Mouse (Mus musculus) embryonic facial prominence, embryonic 15.5 days (tissue): ENCODE results near the gene Ankrd44. TPM values are rescaled to one million over a fixed set of nuclear protein-coding genes. Genes with fewer than 3 reads are reported as not detected.
"Not testable (repeated sequence)": the region's sequence is repeated elsewhere in the genome, so short reads cannot be mapped to it uniquely, and the experiment has no call there.

ENCODE experiments used
- ATAC-seq: fragments of 200-750 bp; cut with Nextera tagmentation; 2 replicates; pipeline ENCODE4 v1.8.0; 2017; ENCODE audit warnings: low read depth, moderate TSS enrichment; ENCODE audit not compliant: insufficient number of reproducible peaks, low FRiP score, low TSS enrichment
- H3K27ac ChIP-seq: fragments of 300-500 bp; sonication (generic); replicated peaks from 2 replicates; pipeline ENCODE4 v1.5.1; 2015; ENCODE audit warnings: mild to moderate bottlenecking, inconsistent platforms
- H3K27me3 ChIP-seq: fragments of 300-500 bp; sonication (generic); 2 replicates; pipeline ENCODE4 v1.6.1; 2015; ENCODE audit warnings: inconsistent platforms
- H3K36me3 ChIP-seq: fragments of 300-500 bp; sonication (generic); 2 replicates; pipeline ENCODE4 v1.6.1; 2015; ENCODE audit warnings: mild to moderate bottlenecking, inconsistent platforms
- H3K4me1 ChIP-seq: fragments of 300-500 bp; sonication (generic); 2 replicates; pipeline ENCODE4 v1.6.1; 2015; ENCODE audit warnings: inconsistent platforms
- H3K4me2 ChIP-seq: fragments of 300-500 bp; sonication (generic); replicated peaks from 2 replicates; pipeline ENCODE4 v1.6.1; 2015; ENCODE audit warnings: mild to moderate bottlenecking, inconsistent platforms
- H3K4me3 ChIP-seq: fragments of 300-500 bp; sonication (generic); replicated peaks from 2 replicates; pipeline ENCODE4 v1.5.1; 2015; ENCODE audit warnings: mild to moderate bottlenecking, inconsistent platforms
- H3K9ac ChIP-seq: fragments of 300-500 bp; sonication (generic); 2 replicates; pipeline ENCODE4 v1.6.1; 2015; ENCODE audit warnings: inconsistent platforms
- H3K9me3 ChIP-seq: fragments of 300-500 bp; sonication (generic); replicated peaks from 2 replicates; pipeline ENCODE4 v1.6.1; 2016; ENCODE audit warnings: inconsistent platforms
- WGBS: fragments of 180-500 bp; shearing (Covaris S2); methylation state at CpG from one replicate; pipeline ENCODE4 v1.1.7; 2015; 5-methylcytosine and 5-hydroxymethylcytosine counted together
- polyA plus RNA-seq: library from polyadenylated mRNA; unstranded; fragments of >200 nt; fragmentation: Nextera tagmentation; extraction: Ambion mirVana; gene quantifications from 2 replicates; pipeline ENCODE4 v1.2.1, GENCODE M21; 2015

The Ankrd44 gene
- 22.9 and 23.1 TPM in 2 replicates for polyA plus RNA-seq

DNA sequence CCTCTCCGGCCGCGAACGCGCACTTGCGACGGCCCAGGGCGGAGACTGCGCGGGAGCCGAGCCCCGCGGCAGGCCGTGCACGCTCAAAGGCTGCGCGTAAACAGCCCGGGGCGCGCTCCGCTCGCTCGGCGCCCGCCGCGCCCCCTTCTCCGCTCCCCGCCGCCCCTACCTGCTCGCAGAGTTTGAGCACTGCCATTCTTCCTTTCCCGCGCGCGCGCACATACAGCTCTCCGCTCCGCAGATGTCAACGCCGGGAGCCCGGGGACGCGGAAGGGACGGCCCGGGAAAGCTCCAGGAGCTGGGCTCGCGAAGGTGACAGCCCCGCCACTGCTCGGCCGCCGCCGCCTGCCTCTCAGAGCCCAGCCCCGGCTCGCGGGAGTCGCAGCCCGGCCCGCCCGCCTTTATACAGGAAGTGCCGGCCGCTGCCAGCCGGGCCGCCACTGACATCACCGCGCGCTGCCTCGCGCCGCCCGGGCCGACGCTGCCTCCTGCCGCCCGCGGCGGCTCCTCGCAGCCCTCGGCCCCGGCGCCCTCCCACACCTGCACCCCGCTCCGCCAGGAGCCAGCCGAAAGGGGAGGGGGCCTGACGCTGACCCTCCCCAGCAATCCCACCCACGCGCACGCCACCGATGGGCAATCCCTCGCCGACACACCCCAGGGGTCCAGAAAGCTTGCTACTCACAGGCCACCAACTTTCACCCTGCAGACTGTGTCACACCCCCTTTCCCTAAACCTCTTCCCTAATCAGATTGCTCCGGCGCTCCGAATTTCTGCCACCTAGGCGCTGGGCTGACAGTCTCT, at the start of gene Ankrd44:
Gene Ankrd44 (minus strand): TSS at position 417 of the 801 bp plus-strand sequence.
- ATAC-seq = peak; percentile 92
- Histone ChIP-seq H3K9me3 (no peaks in the 10 kb centered on the region), H3K27ac (peak within 1 kb of the TSS; percentile 88), H3K4me2 (peak within 1 kb of the TSS; percentile 87), H3K9ac (peak within 1 kb of the TSS; percentile 75), H3K27me3 (no peaks in the 10 kb centered on the region), H3K4me3 (peak within 1 kb of the TSS; percentile 78), H3K4me1 (peaks cover 32% of the 10 kb centered on the region), H3K36me3 (no peaks in the 10 kb centered on the region)
- whole genome bisulfite sequencing = under 1% methylated on average over 94 of the region's 94 CpGs

GRCm38 (mm10) chr1:54971687-54972404, 45.7 kb upstream of the Ankrd44 start:
- no peaks in the 10 kb centered on the region for H3K27me3 ChIP-seq
- no peaks in the 10 kb centered on the region for H3K36me3 ChIP-seq
- no peak overlapping the region for H3K4me3 ChIP-seq
- H3K9me3 ChIP-seq = no peaks in the 10 kb centered on the region
- no peak for ATAC-seq
- WGBS = 51% methylated on average over 5 of the region's 5 CpGs
- H3K4me2 ChIP-seq = no peak overlapping the region
- peaks cover 13% of the 10 kb centered on the region; the same call in 1 of the 2 replicates for H3K4me1 ChIP-seq
- H3K27ac ChIP-seq = peak overlapping the region; percentile 44; the same call in 1 of the 2 replicates
- no peak overlapping the region for H3K9ac ChIP-seq

GRCm38 (mm10) chr1:54966858-54967257, 40.7 kb upstream of the Ankrd44 start:
- H3K4me2 ChIP-seq = no peak overlapping the region
- H3K27me3 ChIP-seq = no peaks in the 10 kb centered on the region
- no peaks in the 10 kb centered on the region for H3K36me3 ChIP-seq
- WGBS = 94% methylated on average over 3 of the region's 3 CpGs
- no peak overlapping the region for H3K4me3 ChIP-seq
- peaks cover 16% of the 10 kb centered on the region for H3K4me1 ChIP-seq
- ATAC-seq = no peak
- no peak overlapping the region for H3K27ac ChIP-seq
- H3K9ac ChIP-seq = no peak overlapping the region
- H3K9me3 ChIP-seq = no peaks in the 10 kb centered on the region

GRCm38 (mm10) chr1:54965159-54965995, 39.2 kb upstream of the Ankrd44 start:
- Histone ChIP-seq H3K4me2 (no peak overlapping the region), H3K4me3 (no peak overlapping the region), H3K4me1 (peaks cover 10% of the 10 kb centered on the region), H3K36me3 (no peaks in the 10 kb centered on the region), H3K27me3 (no peaks in the 10 kb centered on the region), H3K9me3 (no peaks in the 10 kb centered on the region), H3K9ac (no peak overlapping the region), H3K27ac (no peak overlapping the region)
- peak; percentile 83 for ATAC-seq
- 23% methylated on average over 11 of the region's 11 CpGs for WGBS

GRCm38 (mm10) chr1:54961724-54962123, 35.5 kb upstream of the Ankrd44 start:
- no peaks in the 10 kb centered on the region for H3K9me3 ChIP-seq
- H3K36me3 ChIP-seq = no peaks in the 10 kb centered on the region
- no peak overlapping the region for H3K4me2 ChIP-seq
- H3K4me3 ChIP-seq = no peak overlapping the region
- no peak overlapping the region for H3K27ac ChIP-seq
- H3K9ac ChIP-seq = no peak overlapping the region
- no peak for ATAC-seq
- peaks cover 8% of the 10 kb centered on the region for H3K4me1 ChIP-seq
- no peaks in the 10 kb centered on the region for H3K27me3 ChIP-seq
- 78% methylated on average over 9 of the region's 9 CpGs for WGBS

DNA sequence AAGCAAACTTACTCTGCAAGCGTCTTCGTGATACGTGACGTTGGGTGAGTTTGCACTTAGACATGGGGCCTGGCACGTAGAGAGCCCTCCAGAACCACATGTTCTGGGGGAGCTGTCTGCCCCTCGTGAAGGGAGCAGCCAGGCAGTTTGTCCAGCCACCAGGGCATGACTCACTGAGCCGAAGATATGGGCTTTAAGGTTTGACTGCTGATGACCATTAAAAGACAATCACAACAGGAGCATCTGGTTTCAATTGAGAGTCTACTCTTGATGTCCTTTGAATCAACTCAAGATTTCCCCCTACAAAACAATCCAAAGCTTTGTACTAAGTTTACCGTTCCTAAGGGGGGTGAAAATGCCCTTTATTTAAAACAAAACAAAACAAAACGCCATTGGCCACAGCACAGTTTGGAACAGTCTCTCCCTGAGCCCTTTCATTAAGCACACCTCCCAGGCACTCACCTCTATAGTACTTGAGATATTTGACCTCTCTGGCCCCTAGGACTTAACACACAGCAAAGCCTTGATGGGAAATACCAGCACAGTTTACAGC, 34.5 kb upstream of the Ankrd44 start:
- Histone ChIP-seq H3K27me3 (no peaks in the 10 kb centered on the region), H3K4me1 (peaks cover 8% of the 10 kb centered on the region), H3K27ac (no peak overlapping the region), H3K9me3 (no peaks in the 10 kb centered on the region), H3K9ac (no peak overlapping the region), H3K4me3 (no peak overlapping the region), H3K4me2 (no peak overlapping the region), H3K36me3 (no peaks in the 10 kb centered on the region)
- no peak for ATAC-seq
- WGBS = 42% methylated on average over 9 of the region's 9 CpGs

DNA sequence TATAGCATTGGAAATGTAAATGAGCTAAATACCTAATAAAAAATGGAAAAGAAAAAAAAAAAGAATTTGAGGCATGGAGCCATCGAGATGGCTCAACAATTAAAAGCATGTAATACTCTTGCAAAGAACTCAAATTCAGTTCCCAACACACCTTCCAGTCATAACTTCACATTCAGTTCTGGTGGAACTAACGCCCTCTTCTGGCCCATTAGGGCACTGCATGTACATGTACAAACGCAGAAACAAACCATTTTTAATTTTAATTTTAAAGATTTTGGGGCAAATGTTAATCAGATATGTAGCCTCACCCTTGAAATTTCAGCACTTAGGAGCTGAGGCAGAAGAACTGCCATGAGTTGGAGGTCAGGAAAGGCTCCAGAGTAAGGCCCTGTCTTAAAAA, 32.3 kb upstream of the Ankrd44 start:
- 76% methylated on average over 3 of the region's 3 CpGs for WGBS

DNA sequence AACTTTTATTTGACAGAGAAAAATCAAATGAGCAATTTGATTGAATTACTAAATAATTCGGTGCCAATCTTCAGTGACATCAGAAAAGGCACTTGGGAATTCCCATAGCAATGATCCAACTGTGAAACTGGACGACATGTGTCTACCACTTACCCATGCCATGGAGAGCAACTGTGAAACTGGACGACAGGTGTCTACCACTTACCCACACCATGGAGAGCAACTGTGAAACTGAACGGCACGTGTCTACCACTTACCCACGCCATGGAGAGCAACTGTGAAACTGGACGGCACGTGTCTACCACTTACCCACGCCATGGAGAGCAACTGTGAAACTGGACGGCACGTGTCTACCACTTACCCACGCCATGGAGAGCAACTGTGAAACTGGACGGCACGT, 30.8 kb upstream of the Ankrd44 start:
- WGBS = 92% methylated on average over 12 of the region's 14 CpGs
- ATAC-seq, H3K27me3 ChIP-seq, H3K36me3 ChIP-seq, H3K9ac ChIP-seq, H3K4me3 ChIP-seq, H3K4me1 ChIP-seq, H3K9me3 ChIP-seq, H3K4me2 ChIP-seq, H3K27ac ChIP-seq: not testable (repeated sequence)

More for the DNA sequence above, 32.3 kb upstream of the Ankrd44 start:
- Histone ChIP-seq H3K27ac (no peak overlapping the region), H3K4me2 (no peak overlapping the region), H3K4me3 (no peak overlapping the region), H3K9ac (no peak overlapping the region), H3K36me3 (no peaks in the 10 kb centered on the region), H3K27me3 (no peaks in the 10 kb centered on the region), H3K4me1 (no peaks in the 10 kb centered on the region), H3K9me3 (no peaks in the 10 kb centered on the region)
- ATAC-seq = no peak

DNA sequence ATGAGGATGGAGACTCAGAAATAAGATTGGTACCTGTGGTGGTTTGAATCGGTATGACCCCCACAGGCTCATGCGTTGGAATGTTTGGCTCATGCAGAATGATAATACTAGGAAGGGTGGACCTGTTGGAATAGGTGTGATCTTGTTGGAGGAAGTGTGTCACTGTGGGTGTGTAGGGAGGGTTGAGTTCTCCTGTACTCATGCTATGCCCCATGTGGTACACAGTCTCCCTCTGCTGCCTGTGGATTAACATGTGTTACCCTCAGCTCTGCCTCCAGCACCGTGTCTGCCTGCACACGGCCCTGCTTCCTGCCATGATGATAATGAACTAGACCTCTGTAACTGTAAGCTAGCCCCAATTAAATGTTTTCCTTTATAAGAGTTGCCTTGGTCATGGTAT, 28.7 kb upstream of the Ankrd44 start:
- Histone ChIP-seq H3K27me3 (no peaks in the 10 kb centered on the region), H3K4me1 (no peaks in the 10 kb centered on the region), H3K9me3 (no peaks in the 10 kb centered on the region), H3K4me2 (no peak overlapping the region), H3K36me3 (no peaks in the 10 kb centered on the region), H3K9ac (no peak overlapping the region), H3K4me3 (no peak overlapping the region), H3K27ac (no peak overlapping the region)
- WGBS = 73% methylated on average over 4 of the region's 4 CpGs
- ATAC-seq = no peak

- Histone ChIP-seq H3K4me1 (no peaks in the 10 kb centered on the region), H3K4me2 (no peak overlapping the region), H3K4me3 (no peak overlapping the region), H3K27ac (peak overlapping the region; percentile 51; the same call in 1 of the 2 replicates), H3K27me3 (no peaks in the 10 kb centered on the region), H3K36me3 (no peaks in the 10 kb centered on the region), H3K9ac (no peak overlapping the region), H3K9me3 (no peaks in the 10 kb centered on the region)
- WGBS = 33% methylated on average over 3 of the region's 3 CpGs
- ATAC-seq = no peak; the same call in 1 of the 2 replicates
Observed at GRCm38 (mm10) chr1:54944648-54945047, 18.5 kb upstream of the Ankrd44 start.

DNA sequence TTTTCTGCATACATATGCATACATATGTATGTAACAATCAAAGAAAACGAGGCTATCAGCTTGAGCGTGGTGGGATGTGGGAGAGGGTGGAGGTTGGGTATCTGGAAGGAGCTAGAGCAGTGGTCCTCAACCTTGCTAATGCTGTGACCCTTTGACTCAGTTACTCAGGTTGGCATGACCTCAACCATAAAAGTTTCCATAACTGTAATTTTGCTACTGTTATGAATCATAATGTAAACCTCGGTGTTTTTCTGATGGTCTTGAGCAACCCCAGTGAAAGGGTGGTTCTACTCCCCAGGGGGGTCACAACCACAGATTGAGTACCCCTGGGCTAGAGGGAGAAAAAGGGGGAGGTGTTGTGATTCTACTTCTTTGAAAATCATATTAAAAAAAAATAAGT, 9.3 kb upstream of the Ankrd44 start:
- H3K36me3 ChIP-seq = no peaks in the 10 kb centered on the region
- H3K4me3 ChIP-seq = no peak overlapping the region
- no peaks in the 10 kb centered on the region for H3K4me1 ChIP-seq
- WGBS = 84% methylated on average over 3 of the region's 3 CpGs
- H3K27ac ChIP-seq = no peak overlapping the region
- no peak overlapping the region for H3K4me2 ChIP-seq
- H3K27me3 ChIP-seq = no peaks in the 10 kb centered on the region
- no peak overlapping the region for H3K9ac ChIP-seq
- H3K9me3 ChIP-seq = no peaks in the 10 kb centered on the region
- ATAC-seq = no peak
